Mouse (Mus musculus) heart, postnatal 10 days (tissue): Measurements from ENCODE around the gene Boc. TPM values are rescaled to one million over a fixed set of nuclear protein-coding genes. Genes with fewer than 3 reads are reported as not detected.
"Not testable (repeated sequence)": the region's sequence is repeated elsewhere in the genome, so short reads cannot be mapped to it uniquely, and the experiment has no call there.

Experiments used
- DNase-seq, 2 experiments: peaks; one replicate each; pipeline ENCODE4 v3.0.0; 2021
- intact Hi-C: fragments of 180-260 bp; cut with DNase I; formaldehyde crosslinking; loops from one replicate; pipeline ENCODE4 v1.15.1; 2025
- microRNA-seq, 2 experiments: library from miRNA; unstranded; fragments of <30 nt; microRNA quantifications; one replicate each; pipeline ENCODE4 v1.2.0; 2022
- total RNA-seq, 2 experiments: library from RNA; stranded (reverse); gene quantifications; 2 replicates each; pipeline ENCODE4 v1.2.3; 2021

The Boc gene
- total RNA-seq, 2 experiments from 2014 or later = 9.0 to 9.4 TPM

DNA sequence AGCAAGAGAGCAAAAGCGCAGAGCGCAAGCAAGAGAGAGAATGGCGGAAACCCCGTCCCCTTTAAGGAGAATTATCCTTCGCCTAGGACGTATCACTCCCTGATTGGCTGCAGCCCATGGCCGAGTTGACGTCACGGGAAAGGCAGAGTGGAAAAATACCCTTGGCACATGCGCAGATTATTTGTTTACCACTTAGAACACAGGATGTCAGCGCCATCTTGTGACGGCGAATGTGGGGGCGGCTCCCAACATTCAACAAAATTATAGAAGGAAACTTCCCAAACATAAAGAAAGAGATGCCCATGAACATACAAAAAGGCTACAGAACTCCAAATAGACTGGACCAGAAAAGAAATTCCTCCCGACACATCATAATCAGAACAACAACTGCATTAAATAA lies 116.8 kb downstream of the Boc start:
- intact Hi-C loops, DNase-seq: not testable (repeated sequence)

DNA sequence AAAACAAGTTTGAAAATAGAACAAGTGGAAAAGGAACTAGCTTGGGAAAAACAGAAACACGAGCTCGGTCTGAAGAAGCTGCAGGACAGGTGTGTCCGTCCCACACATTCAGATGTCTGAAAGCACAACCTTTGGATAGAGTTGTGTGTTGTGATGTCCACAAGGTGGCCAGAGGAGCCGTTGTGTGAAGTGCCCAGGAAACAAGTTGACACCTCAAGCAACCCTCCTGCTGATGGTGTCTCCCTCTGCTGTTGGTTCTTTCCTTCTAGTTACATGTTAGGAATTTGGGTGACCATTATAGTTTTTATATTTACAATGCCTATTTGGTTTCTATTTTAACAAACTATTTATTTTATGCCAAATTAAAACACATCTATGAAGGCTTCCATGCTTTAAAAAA lies 123.2 kb downstream of the Boc start:
- intact Hi-C loops = no loop called here
- DNase-seq = no peak

Small RNAs within 50 kb of the gene (microRNA-seq; reads per million reads assigned to microRNA genes)
- 0.24 to 0.35 reads per million in 2 experiments for gene Mir3081

Other genes starting within 250 kb of the Boc start
- under 1 TPM; 0.27 to 0.36 TPM for gene Sidt1, start 225.7 kb downstream of the Boc start, total RNA-seq
- 1 to 10 TPM; 6.8 to 8.9 TPM for gene Spice1, start 211.8 kb downstream of the Boc start, total RNA-seq
- not detected for gene Cfap44, start 164.1 kb downstream of the Boc start, total RNA-seq
- gene Nepro, start 165.4 kb upstream of the Boc start, total RNA-seq = 1 to 10 TPM; 5.4 to 5.9 TPM
- 10 to 100 TPM; 13.3 to 13.8 TPM for gene Gtpbp8, start 187.5 kb upstream of the Boc start, total RNA-seq
- gene Cd200r1, start 206.8 kb upstream of the Boc start, total RNA-seq = under 1 TPM; 0.20 to 0.50 TPM